ENCODE assay signal across 18 mouse cellular contexts in genomic region chr14:34190361-34190760, GRCm38 (mm10). TPM values are rescaled to one million over a fixed set of nuclear protein-coding genes. Genes with fewer than 3 reads are reported as not detected.
DNase-seq lines count a peak whose midpoint lies in the region; ATAC-seq and TF ChIP-seq lines count a peak whose summit lies in the region.
"Had no signal": no experiment of that assay in that cellular context is flagged by ENCODE, and none has a peak within 500 bp of the region (broad histone marks: within the 10 kb centered on the region; RNA-seq: fewer than 3 reads in every experiment).

No protein-coding gene starts in this region.

- TF ChIP-seq EP300 in ES-Bruce4 (IDR thresholded peaks at IDR 0.05; ENCODE audit: insufficient read depth, low read depth, low read length) = peak; percentile 83

- H3K4me1 ChIP-seq in ES-Bruce4 (ENCODE audit: control insufficient read depth, insufficient read depth, low read length) = peaks cover 4% of the 10 kb centered on the region
- H3K4me1 ChIP-seq in liver, embryonic 11.5 days (replicated peaks; ENCODE audit: control insufficient read depth, insufficient read depth, low read length) = no peaks in the 10 kb centered on the region
- H3K4me1 ChIP-seq in hindbrain, embryonic 12.5 days = no peaks in the 10 kb centered on the region
- H3K4me1 ChIP-seq: embryonic facial prominence, embryonic 12.5 days; forebrain, embryonic 12.5 days; heart, embryonic 15.5 days had no signal

- H3K9me3 ChIP-seq in ES-Bruce4 (replicated peaks; ENCODE audit: control insufficient read depth, insufficient read depth, low read length, poor library complexity, severe bottlenecking) = no peaks in the 10 kb centered on the region
- no peaks in the 10 kb centered on the region for H3K9me3 ChIP-seq in liver, embryonic 11.5 days (ENCODE audit: control insufficient read depth, low read length)
- no peaks in the 10 kb centered on the region for H3K9me3 ChIP-seq in hindbrain, embryonic 12.5 days (replicated peaks)
- H3K9me3 ChIP-seq: embryonic facial prominence, embryonic 12.5 days; forebrain, embryonic 12.5 days; heart, embryonic 15.5 days; megakaryocyte, embryonic 14.5 days had no signal

- no peak overlapping the region for H3K9ac ChIP-seq in ES-Bruce4 (ENCODE audit: low read depth, poor library complexity, severe bottlenecking)
- H3K9ac ChIP-seq in liver, embryonic 11.5 days (ENCODE audit: low read depth, low read length) = no peak overlapping the region
- H3K9ac ChIP-seq in hindbrain, embryonic 12.5 days = no peak overlapping the region
- H3K9ac ChIP-seq: embryonic facial prominence, embryonic 12.5 days; forebrain, embryonic 12.5 days; heart, embryonic 15.5 days had no signal

- H3K36me3 ChIP-seq in ES-Bruce4 (ENCODE audit: control insufficient read depth, insufficient read depth, low read length, poor library complexity, severe bottlenecking) = no peaks in the 10 kb centered on the region
- H3K36me3 ChIP-seq in liver, embryonic 11.5 days (ENCODE audit: control insufficient read depth, insufficient read depth, low read length) = no peaks in the 10 kb centered on the region
- H3K36me3 ChIP-seq in hindbrain, embryonic 12.5 days = 0 out of 2 replicates have a peak, but pooled peaks cover 7% of the 10 kb centered on the region
- H3K36me3 ChIP-seq: forebrain, embryonic 12.5 days; heart, embryonic 15.5 days had no signal

- peak; percentile 75 for ATAC-seq in liver, embryonic 11.5 days (replicated peaks; ENCODE audit: low FRiP score)
- ATAC-seq in hindbrain, embryonic 12.5 days (ENCODE audit: low FRiP score) = no peak
- ATAC-seq: activated CD4-positive, CD25-positive, alpha-beta regulatory T cell, adult 4 months; hindbrain, postnatal 0 days had no signal

- no peaks in the 10 kb centered on the region for H3K27me3 ChIP-seq in ES-Bruce4 (ENCODE audit: control insufficient read depth, insufficient read depth, low read length, poor library complexity, severe bottlenecking)
- H3K27me3 ChIP-seq in liver, embryonic 11.5 days (replicated peaks; ENCODE audit: control insufficient read depth, insufficient read depth, low read length) = no peaks in the 10 kb centered on the region
- H3K27me3 ChIP-seq in hindbrain, embryonic 12.5 days = no peaks in the 10 kb centered on the region
- H3K27me3 ChIP-seq: embryonic facial prominence, embryonic 12.5 days; forebrain, embryonic 12.5 days; heart, embryonic 15.5 days had no signal

- DNase-seq in 3T3-L1 (ENCODE audit: low read depth, low spot score) = peak; percentile 11
- peak; percentile 69 for DNase-seq in adrenal gland, postnatal 14 days
- no peak for DNase-seq in liver, embryonic 11.5 days (ENCODE audit: low spot score)
- DNase-seq in urinary bladder, postnatal 4 days (ENCODE audit: low spot score in 2 of 2) = no peak
- DNase-seq in cerebellum, postnatal 14 days = no peak
- DNase-seq: cerebellum, adult 11 months; gastrocnemius, postnatal 10 days; lung, adult 2 months; right cerebral cortex, postnatal 4 days had no signal

- H3K4me3 ChIP-seq in ES-Bruce4 (ENCODE audit: low read depth, low read length) = no peak overlapping the region
- no peak overlapping the region for H3K4me3 ChIP-seq in liver, embryonic 11.5 days (ENCODE audit: low read depth, low read length)
- no peak overlapping the region for H3K4me3 ChIP-seq in hindbrain, embryonic 12.5 days
- H3K4me3 ChIP-seq: embryonic facial prominence, embryonic 12.5 days; forebrain, embryonic 12.5 days; heart, embryonic 15.5 days; megakaryocyte, embryonic 14.5 days had no signal

- 49% methylated on average over 7 of the region's 7 CpGs for WGBS in liver, embryonic 11.5 days
- WGBS in hindbrain, embryonic 12.5 days = 75% methylated on average over 7 of the region's 7 CpGs

- H3K4me2 ChIP-seq in liver, embryonic 11.5 days = no peak overlapping the region
- no peak overlapping the region for H3K4me2 ChIP-seq in hindbrain, embryonic 12.5 days (replicated peaks)
- H3K4me2 ChIP-seq: embryonic facial prominence, embryonic 12.5 days; forebrain, embryonic 12.5 days; heart, embryonic 15.5 days had no signal

- TF ChIP-seq POLR2A in ES-Bruce4 (IDR thresholded peaks at IDR 0.05; ENCODE audit: insufficient read depth, low read length) = no peak

- TF ChIP-seq CTCF in ES-Bruce4 (IDR thresholded peaks at IDR 0.05; ENCODE audit: low read depth, low read length) = no peak

- no peak overlapping the region for H3K27ac ChIP-seq in ES-Bruce4 (ENCODE audit: insufficient read depth, low read length)
- H3K27ac ChIP-seq in liver, embryonic 11.5 days (ENCODE audit: low read depth, low read length) = no peak overlapping the region; the same call in 1 of the 2 replicates
- H3K27ac ChIP-seq in hindbrain, embryonic 12.5 days = no peak overlapping the region
- H3K27ac ChIP-seq: embryonic facial prominence, embryonic 12.5 days; forebrain, embryonic 12.5 days; heart, embryonic 15.5 days; hindbrain, postnatal 0 days had no signal

RNA-seq across cellular contexts. Expression of gene Gprin2, which starts 11.1 kb away (rescaled TPM):
- polyA plus RNA-seq in ES-Bruce4 (2011; ENCODE audit: insufficient read depth, insufficient read length, low read depth, missing spikeins) = 1.1 and 1.3 TPM in 2 replicates
- total RNA-seq in adrenal gland, postnatal 14 days (2021) = 0.48 and 1.2 TPM in 2 replicates
- polyA plus RNA-seq in liver, embryonic 11.5 days (2014; fragmentation: Nextera tagmentation; extraction: Ambion mirVana) = 0.03 and 0.16 TPM in 2 replicates
- 3.3 and 4.8 TPM in 2 replicates for polyA plus RNA-seq in hindbrain, embryonic 12.5 days (2016; fragmentation: Nextera tagmentation; extraction: Ambion mirVana)
- polyA plus RNA-seq: activated CD4-positive, CD25-positive, alpha-beta regulatory T cell, adult 4 months had no signal

RNA-seq across cellular contexts. Expression of gene Syt15, which starts 29.0 kb away (rescaled TPM):
- polyA plus RNA-seq in ES-Bruce4 (2011; ENCODE audit: insufficient read depth, insufficient read length, low read depth, missing spikeins) = 0.31 TPM in 1 of 2 replicates, not detected in the other
- total RNA-seq in adrenal gland, postnatal 14 days (2021) = 0.44 and 1.5 TPM in 2 replicates
- polyA plus RNA-seq in liver, embryonic 11.5 days (2014; fragmentation: Nextera tagmentation; extraction: Ambion mirVana) = 0.21 and 0.29 TPM in 2 replicates
- 0.36 and 0.59 TPM in 2 replicates for polyA plus RNA-seq in hindbrain, embryonic 12.5 days (2016; fragmentation: Nextera tagmentation; extraction: Ambion mirVana)

RNA-seq across cellular contexts. Expression of gene Npy4r, which starts 38.1 kb away (rescaled TPM):
- polyA plus RNA-seq in ES-Bruce4 (2011; ENCODE audit: insufficient read depth, insufficient read length, low read depth, missing spikeins) = not detected in 2 replicates
- 0.41 and 0.44 TPM in 2 replicates for total RNA-seq in adrenal gland, postnatal 14 days (2021)
- polyA plus RNA-seq in liver, embryonic 11.5 days (2014; fragmentation: Nextera tagmentation; extraction: Ambion mirVana) = 0.04 and 0.06 TPM in 2 replicates
- polyA plus RNA-seq in hindbrain, embryonic 12.5 days (2016; fragmentation: Nextera tagmentation; extraction: Ambion mirVana) = 0.05 and 0.10 TPM in 2 replicates
- total RNA-seq: left cerebral cortex, postnatal 25 days had no signal
- polyA plus RNA-seq: activated CD4-positive, CD25-positive, alpha-beta regulatory T cell, adult 4 months; forebrain, embryonic 12.5 days had no signal

Comparison
In these comparisons a context has a peak if more than half of its experiments do, and no peak if none do; other contexts are left out.
1. DNase-seq: peak in 3T3-L1 (single experiment) and adrenal gland, postnatal 14 days (single experiment); none in liver, embryonic 11.5 days (single experiment), urinary bladder, postnatal 4 days (0 of 2) and cerebellum, postnatal 14 days (0 of 2).